Comparison of ENCODE assay signal across 28 mouse cellular contexts in genomic region chr6:32697771-32698270, GRCm38 (mm10).
DNase-seq lines count a peak whose midpoint lies in the region; TF ChIP-seq lines count a peak whose summit lies in the region.
"Had no signal": no experiment of that assay in that cellular context is flagged by ENCODE, and none has a peak within 500 bp of the region (broad histone marks: within the 10 kb centered on the region; RNA-seq: fewer than 3 reads in every experiment).

No protein-coding gene starts in this region.

- DNase-seq in heart, adult 11 months = peak; percentile 74
- no peak for DNase-seq in heart, postnatal 10 days
- DNase-seq in NIH3T3 (ENCODE audit: low read depth) = peak; percentile 72
- peak; percentile 41 for DNase-seq in cerebellum, adult 9-10 months
- DNase-seq in retina, embryonic 14.5 days (ENCODE audit: low spot score) = no peak
- DNase-seq in spleen, adult 18-20 months = no peak
- no peak for DNase-seq in layer of hippocampus, postnatal 14 days (ENCODE audit: low spot score in 2 of 2)
- DNase-seq: adrenal gland, adult 8-10 months; embryo, embryonic 11 days; forebrain, postnatal 0 days; gastrocnemius, postnatal 14 days; heart, postnatal 36 days; kidney, postnatal 14 days; layer of hippocampus, adult 9-11 months; lung, embryonic 14.5 days; lung, postnatal 14 days; thymus, postnatal 14 days had no signal

- no peaks in the 10 kb centered on the region for H3K27me3 ChIP-seq in myocyte (ENCODE audit: control insufficient read depth, insufficient read depth, insufficient read length)
- H3K27me3 ChIP-seq: embryonic facial prominence, embryonic 12.5 days; heart, embryonic 15.5 days; hindbrain, embryonic 13.5 days; limb, embryonic 12.5 days; liver, embryonic 15.5 days; neural tube, embryonic 13.5 days; stomach, embryonic 15.5 days had no signal

- no peaks in the 10 kb centered on the region for H3K36me3 ChIP-seq in myocyte (ENCODE audit: control insufficient read depth, insufficient read depth)
- H3K36me3 ChIP-seq: embryonic facial prominence, embryonic 12.5 days; G1E; heart, embryonic 10.5 days; heart, embryonic 15.5 days; hindbrain, embryonic 13.5 days; limb, embryonic 12.5 days; liver, embryonic 15.5 days; midbrain, embryonic 10.5 days; neural tube, embryonic 13.5 days; stomach, embryonic 15.5 days had no signal

- no peak overlapping the region for H3ac ChIP-seq in myocyte (ENCODE audit: control insufficient read depth, insufficient read length)

- no peak overlapping the region for H3K4me3 ChIP-seq in myocyte
- H3K4me3 ChIP-seq: embryonic facial prominence, embryonic 12.5 days; heart, embryonic 10.5 days; heart, embryonic 15.5 days; hindbrain, embryonic 13.5 days; limb, embryonic 12.5 days; liver, embryonic 15.5 days; midbrain, embryonic 10.5 days; neural tube, embryonic 13.5 days; stomach, embryonic 15.5 days had no signal

- no peaks in the 10 kb centered on the region for H3K79me2 ChIP-seq in myocyte (ENCODE audit: control insufficient read depth, insufficient read depth)

- intact Hi-C loops in heart, postnatal 10 days (cut with DNase I) = no loop called here

- no peak for TF ChIP-seq POLR2A in myocyte (IDR thresholded peaks at IDR 0.05; ENCODE audit: insufficient read length, low read depth)

- no peak overlapping the region for H3K4me2 ChIP-seq in myocyte (ENCODE audit: low read depth)
- H3K4me2 ChIP-seq: embryonic facial prominence, embryonic 12.5 days; heart, embryonic 15.5 days; hindbrain, embryonic 13.5 days; limb, embryonic 12.5 days; liver, embryonic 15.5 days; lung, embryonic 14.5 days; neural tube, embryonic 13.5 days; stomach, embryonic 15.5 days had no signal

TF ChIP-seq in myocyte, 11 proteins besides CTCF, POLR2A, EP300 and RAD21:
- no peak for TF ChIP-seq TCF12 (IDR thresholded peaks at IDR 0.05; ENCODE audit: insufficient read depth, poor library complexity, severe bottlenecking)
- no peak for TF ChIP-seq TCF3 (IDR thresholded peaks at IDR 0.05; ENCODE audit: insufficient read length, low read depth)
- no peak for TF ChIP-seq E2F4 (IDR thresholded peaks at IDR 0.05; ENCODE audit: insufficient read depth)
- 0 out of 2 replicates have a peak, but pooled peaks have one; percentile 42 for TF ChIP-seq CEBPB (IDR thresholded peaks at IDR 0.05; ENCODE audit: insufficient read depth, poor library complexity, severe bottlenecking)
- TF ChIP-seq MYOD1 (IDR thresholded peaks at IDR 0.05; ENCODE audit: control insufficient read depth in 1 of 3, insufficient read length in 2 of 3, low read depth in 2 of 3) = no peak
TF ChIP-seq in myocyte: peak in this region for 1.

Comparison
In these comparisons a context has a peak if more than half of its experiments do, and no peak if none do; other contexts are left out.
1. DNase-seq: peak in heart, adult 11 months (single experiment), NIH3T3 (single experiment) and cerebellum, adult 9-10 months (single experiment); none in heart, postnatal 10 days (0 of 2), retina, embryonic 14.5 days (single experiment), spleen, adult 18-20 months (0 of 2) and layer of hippocampus, postnatal 14 days (0 of 2).